Mouse (Mus musculus) left cerebral cortex, adult 18-20 months (tissue): ENCODE data around the gene Pde3a. TPM values are rescaled to one million over a fixed set of nuclear protein-coding genes. Genes with fewer than 3 reads are reported as not detected.

ENCODE experiments used
- DNase-seq, 2 experiments: peaks; one replicate each; pipeline ENCODE4 v3.0.0; 2021 to 2022; ENCODE audit warnings: low spot score in 2 of 2, mixed read lengths in 1 of 2
- total RNA-seq, 2 experiments: library from RNA; stranded (reverse); gene quantifications; 2 replicates each; pipeline ENCODE4 v1.2.3; 2021

The Pde3a gene
- total RNA-seq, 2 experiments from 2014 or later = 1.3 to 1.6 TPM

DNA sequence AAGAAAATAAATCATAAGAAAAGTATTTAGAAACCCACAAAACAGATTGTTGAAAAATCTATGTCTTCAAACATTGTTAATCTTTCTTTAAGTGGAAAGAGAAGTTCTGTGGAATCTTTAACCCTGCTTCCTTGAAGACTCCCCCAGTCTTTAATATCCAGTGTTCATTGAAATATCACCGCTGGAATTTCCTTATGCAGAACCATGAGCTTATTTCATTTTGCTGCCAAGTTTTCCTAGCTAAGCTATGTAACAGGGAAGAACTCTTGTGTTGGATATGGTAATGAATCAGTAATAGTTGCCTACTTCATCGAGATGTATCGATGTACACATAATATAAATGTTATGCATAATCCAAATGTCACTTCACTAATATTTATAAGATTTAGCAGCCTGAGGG, 146.9 kb downstream of the Pde3a start:
- no peak for DNase-seq

- DNase-seq = no peak
Measured at GRCm38 (mm10) chr6:141399411-141399810, 150.3 kb downstream of the Pde3a start.

- DNase-seq = no peak
Measured at GRCm38 (mm10) chr6:141403943-141404342, 154.9 kb downstream of the Pde3a start.

GRCm38 (mm10) chr6:141404649-141405048, 155.6 kb downstream of the Pde3a start:
- no peak for DNase-seq

GRCm38 (mm10) chr6:141405496-141405895, 156.4 kb downstream of the Pde3a start:
- no peak for DNase-seq

DNA sequence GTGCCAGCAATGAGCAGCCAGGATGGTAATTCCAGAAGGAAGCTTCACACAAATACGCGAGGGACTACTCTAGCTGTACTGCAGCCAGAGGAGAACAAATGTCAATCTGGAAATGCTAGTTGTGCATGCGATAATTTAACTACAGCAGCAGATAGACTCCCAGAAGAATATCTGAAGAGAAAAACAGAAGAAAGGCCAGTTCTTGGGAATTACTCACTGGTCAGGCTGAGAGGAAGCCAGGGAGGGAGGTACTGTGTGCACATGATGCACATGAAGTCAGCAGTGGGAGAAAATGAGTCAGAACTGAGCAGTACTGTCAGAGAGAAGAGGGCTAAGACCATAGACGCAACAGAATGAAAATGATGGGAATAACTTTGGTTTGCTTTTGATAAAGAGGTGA, 159.7 kb downstream of the Pde3a start:
- no peak for DNase-seq

GRCm38 (mm10) chr6:141410836-141411235, 161.8 kb downstream of the Pde3a start:
- no peak for DNase-seq

GRCm38 (mm10) chr6:141425114-141425513, 176.0 kb downstream of the Pde3a start:
- no peak for DNase-seq

GRCm38 (mm10) chr6:141428587-141428986, 179.5 kb downstream of the Pde3a start:
- no peak for DNase-seq

DNA sequence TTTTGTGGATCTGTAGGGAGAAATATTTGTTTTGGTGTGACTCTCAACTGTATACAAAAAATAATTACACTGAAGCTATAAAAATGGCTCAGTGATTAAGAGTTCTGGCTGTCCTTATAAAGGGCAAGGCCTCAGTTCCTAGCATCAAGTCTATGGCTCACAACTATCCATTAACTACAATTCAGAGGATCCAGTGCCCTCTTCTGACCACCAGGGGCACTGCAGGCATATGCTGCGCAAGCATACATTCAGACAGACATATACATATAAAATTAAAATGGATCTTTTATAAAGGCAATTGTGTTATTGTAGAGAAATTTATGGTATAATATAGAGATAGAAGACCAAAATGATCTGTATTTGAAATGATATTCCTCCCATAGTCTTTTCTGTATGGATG, 181.1 kb downstream of the Pde3a start:
- DNase-seq = no peak

DNA sequence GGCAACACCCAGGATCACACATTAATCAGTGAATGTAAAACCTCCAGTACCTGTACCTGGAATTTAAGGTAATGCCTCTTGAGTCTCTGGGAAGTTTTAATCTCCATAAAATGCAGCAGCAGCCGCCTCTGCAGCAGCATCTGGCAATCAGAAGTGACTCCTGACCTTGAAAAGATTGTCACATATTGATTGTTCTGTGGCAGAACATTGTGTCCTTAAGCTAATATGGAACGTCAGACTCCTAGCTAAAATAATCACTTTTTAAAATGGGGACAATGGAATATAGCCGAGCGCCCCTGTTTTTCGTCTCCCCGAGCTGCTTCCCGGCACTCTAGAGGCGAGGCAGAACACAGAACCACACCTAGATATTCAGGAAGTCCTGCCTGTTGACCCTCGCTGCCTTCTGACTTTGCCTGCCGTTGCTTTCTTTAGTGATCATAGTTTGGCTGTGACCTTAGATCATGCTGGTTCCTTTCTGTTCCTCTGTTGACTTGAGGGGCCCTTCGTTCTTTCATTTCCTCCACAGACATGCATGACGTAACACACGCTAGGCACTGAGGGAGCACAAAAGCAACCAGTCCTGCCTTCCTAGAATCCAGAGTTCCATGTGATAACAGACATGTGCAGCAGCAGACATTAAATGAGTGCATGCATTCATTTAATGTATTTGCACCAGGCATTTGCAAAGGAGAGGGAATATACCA, 183.4 kb downstream of the Pde3a start:
- no peak for DNase-seq

GRCm38 (mm10) chr6:141433917-141434756, 185.1 kb downstream of the Pde3a start:
- peak; percentile 26 to 42 for DNase-seq

DNA sequence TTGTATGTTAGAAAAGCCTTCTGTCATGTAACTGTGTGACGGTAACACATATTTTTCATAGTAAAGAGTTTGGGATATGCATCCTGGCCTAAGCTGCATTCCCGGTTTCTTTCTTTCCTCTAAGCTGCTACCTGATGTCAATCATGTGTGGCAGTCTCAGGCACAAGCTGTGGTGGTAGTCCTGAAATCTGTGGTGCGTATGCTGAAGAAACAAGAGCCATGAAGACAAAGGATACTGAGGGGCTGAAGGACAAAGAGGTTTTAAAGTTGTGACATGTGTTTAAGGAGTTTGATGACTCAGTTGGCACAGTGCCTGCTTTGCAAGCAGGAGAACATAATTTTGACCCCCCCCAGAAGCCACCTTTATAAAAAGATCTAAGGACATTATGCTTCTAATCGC, 186.1 kb downstream of the Pde3a start:
- no peak for DNase-seq

DNA sequence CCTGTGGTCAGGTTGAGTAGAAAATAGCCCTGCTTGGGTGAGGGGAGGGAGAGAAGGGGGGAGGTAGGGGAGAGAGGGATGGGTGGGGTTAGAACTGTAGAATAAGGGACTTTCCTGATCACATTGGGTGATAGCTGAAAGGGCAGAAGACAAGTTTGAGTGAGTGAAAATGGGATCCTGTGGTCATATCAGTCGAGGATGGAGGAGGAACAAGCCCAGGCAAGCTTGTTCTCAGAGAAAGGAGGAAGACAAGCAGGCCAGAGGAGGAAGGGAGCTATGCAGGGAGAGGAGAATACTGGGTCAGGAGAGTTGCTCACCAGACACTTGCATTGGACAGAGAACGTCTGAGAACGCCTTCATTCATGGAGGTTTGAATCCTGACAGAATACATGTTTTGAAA, 190.9 kb downstream of the Pde3a start:
- DNase-seq = no peak

DNA sequence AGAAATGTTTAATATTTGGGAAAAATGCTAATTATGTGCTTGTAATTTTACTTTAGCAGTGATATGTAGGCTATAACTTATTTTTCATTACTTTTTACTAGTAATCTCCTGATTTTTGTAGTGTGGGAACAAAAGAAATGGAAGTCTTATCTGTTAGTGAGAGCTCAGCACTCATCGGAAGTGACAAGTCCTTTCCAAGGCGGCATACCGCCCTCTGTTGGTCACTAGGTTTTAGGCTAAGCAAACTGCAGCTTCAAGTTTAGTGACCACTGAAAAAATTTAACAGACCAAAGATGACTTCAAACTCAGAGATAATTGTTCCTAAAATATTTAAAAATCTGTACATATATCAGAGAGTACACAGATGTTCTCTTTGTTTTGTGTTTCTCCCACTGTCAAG, 198.5 kb downstream of the Pde3a start:
- peak; percentile 43 to 78 for DNase-seq

GRCm38 (mm10) chr6:141448886-141449285, 199.8 kb downstream of the Pde3a start:
- DNase-seq = no peak

DNA sequence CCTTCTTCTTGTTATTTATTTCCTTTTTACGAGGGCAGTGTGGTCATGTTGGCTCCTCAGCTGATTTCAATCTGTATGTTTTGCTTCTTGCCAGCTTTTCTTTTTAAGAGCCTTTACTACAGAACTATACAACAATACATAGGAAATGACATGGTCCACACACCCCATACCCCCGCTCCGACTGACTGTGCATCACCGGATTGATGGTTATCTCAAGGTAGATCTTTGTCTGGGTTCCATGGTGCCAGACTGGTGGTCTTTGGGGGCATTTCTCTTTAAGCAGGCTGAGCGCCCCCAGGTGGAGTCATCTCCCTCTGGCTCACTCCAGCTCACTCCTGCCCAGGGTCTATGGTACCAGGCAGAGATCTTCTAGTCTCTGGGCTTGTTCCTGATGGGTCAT, 206.3 kb downstream of the Pde3a start:
- no peak for DNase-seq

DNA sequence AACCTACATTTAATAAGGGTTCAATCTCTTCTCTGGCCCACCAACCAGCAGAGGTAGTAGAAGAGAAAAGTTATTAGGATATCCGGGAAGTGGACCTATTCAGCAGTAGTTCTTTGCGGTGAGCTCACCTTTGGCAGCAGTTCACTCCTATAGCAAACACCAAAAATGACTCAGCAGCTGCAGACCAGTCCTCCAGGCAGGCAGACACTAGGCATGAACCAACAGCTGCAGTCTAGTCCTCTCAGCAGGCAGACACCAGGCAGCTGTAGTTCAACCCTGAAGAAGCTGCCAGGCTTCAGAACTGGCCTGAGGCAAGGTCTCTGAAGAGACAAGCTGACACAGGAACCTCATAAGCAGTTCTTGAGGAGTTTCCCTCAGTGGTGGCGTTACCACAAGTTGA, 207.5 kb downstream of the Pde3a start:
- no peak for DNase-seq

DNA sequence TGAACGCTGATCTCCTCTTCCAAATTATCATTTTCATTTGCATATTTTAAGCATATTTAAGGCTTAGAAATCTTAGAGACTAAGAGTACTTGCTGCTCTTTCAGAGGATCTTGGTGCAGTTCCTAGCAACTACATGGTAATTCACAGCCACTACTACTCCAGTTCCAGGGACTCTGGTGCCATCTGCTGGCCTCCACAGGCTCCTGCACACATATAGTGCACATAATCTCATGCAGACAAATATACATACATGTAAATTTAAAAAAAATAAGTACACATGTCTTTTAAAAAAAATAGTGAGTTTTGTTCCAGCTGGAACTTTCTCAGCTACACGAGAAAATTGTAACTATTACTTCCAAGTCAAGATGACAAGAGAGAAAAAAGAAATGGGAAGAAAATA, 221.2 kb downstream of the Pde3a start:
- no peak for DNase-seq

- DNase-seq = no peak
Measured at GRCm38 (mm10) chr6:141474223-141474622, 225.2 kb downstream of the Pde3a start.

- no peak for DNase-seq
Measured at GRCm38 (mm10) chr6:141474696-141475095, 225.6 kb downstream of the Pde3a start.

DNA sequence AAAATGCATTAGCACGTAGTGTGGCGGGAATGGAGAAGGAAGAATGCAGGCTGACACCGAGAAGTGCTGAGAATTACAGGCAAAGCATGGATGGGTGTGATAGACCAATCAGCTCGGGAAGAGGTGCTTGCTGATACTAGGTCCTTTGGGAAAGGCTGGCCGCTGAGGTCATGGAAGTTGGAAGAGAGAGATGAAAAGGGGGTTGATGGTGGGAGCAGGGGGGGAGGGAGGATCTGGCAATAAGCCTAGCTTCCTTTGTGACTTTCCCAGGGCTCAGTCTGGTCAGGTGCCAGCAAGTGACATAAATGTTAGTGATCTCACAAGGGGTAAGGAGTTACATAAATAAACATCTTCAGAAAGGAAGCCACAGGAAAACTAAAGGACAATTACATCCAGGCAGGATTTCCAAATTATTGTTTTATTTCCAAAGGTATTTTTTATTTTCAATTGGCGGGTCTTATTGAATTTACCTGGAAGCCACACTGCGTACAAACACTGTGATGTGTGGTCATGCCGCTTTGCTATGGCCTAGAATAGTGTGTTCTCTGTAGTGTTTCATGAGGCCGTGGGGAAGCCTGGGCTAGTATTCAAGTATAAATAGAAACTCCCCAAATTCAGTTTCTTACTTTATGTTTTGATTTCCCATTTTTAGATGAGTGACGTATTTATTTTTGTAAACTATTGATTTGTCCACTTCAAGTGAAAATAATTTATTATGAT, 236.4 kb downstream of the Pde3a start:
- DNase-seq = no peak
